Mouse (Mus musculus) gastrocnemius, postnatal 36 days (tissue): ENCODE data around the gene Fam149b. TPM values are rescaled to one million over a fixed set of nuclear protein-coding genes. Genes with fewer than 3 reads are reported as not detected.
"Not testable (repeated sequence)": the region's sequence is repeated elsewhere in the genome, so short reads cannot be mapped to it uniquely, and the experiment has no call there.

Experiments used
- DNase-seq, 2 experiments: peaks; one replicate each; pipeline ENCODE4 v3.0.0; 2022
- intact Hi-C: fragments of 180-260 bp; cut with DNase I; formaldehyde crosslinking; loops from one replicate; pipeline ENCODE4 v1.15.1; 2025
- long read RNA-seq, 2 experiments: library from polyadenylated mRNA; stranded (forward); transcript quantifications; one replicate each; pipeline ENCODE4 v2.0.0; 2021
- total RNA-seq, 2 experiments: library from RNA; stranded (reverse); gene quantifications; 2 replicates each; pipeline ENCODE4 v1.2.3; 2021

Fam149b gene
- total RNA-seq = 10 to 100 TPM; 19.4 to 21.0 TPM
- long read RNA-seq, experiment 1, full-length matches to known transcripts = 9 of 43 reads
- long read RNA-seq, experiment 1, partial matches to known transcripts = 4 of 43 reads
- long read RNA-seq, experiment 1, other reads (novel, unspliced or antisense) = 30 of 43 reads
- long read RNA-seq, experiment 2, full-length matches to known transcripts = 9 of 52 reads
- long read RNA-seq, experiment 2, partial matches to known transcripts = 6 of 52 reads
- long read RNA-seq, experiment 2, other reads (novel, unspliced or antisense) = 37 of 52 reads

GRCm38 (mm10) chr14:20347991-20348541 lies at the start of gene Fam149b, which contains the start of gene Ecd:
Gene Fam149b (plus strand): TSS chr14:20348162.
Gene Ecd (minus strand): TSS chr14:20348121.
- DNase-seq = peak; percentile 88 to 90
- intact Hi-C loops = no loop called here

GRCm38 (mm10) chr14:20305085-20305484 lies 42.9 kb upstream of the Fam149b start:
- intact Hi-C loops, DNase-seq: not testable (repeated sequence)

- intact Hi-C loops = no loop called here
- no peak for DNase-seq
These were observed 32.8 kb upstream of the Fam149b start for GRCm38 (mm10) chr14:20315137-20315536.

GRCm38 (mm10) chr14:20319420-20319819 lies 28.5 kb upstream of the Fam149b start:
- no peak for DNase-seq
- intact Hi-C loops = no loop called here

GRCm38 (mm10) chr14:20324196-20324595 lies 23.8 kb upstream of the Fam149b start:
- no peak for DNase-seq
- intact Hi-C loops = no loop called here

GRCm38 (mm10) chr14:20328474-20328873 lies 19.5 kb upstream of the Fam149b start:
- DNase-seq = no peak
- intact Hi-C loops = no loop called here

GRCm38 (mm10) chr14:20331316-20331715 lies 16.6 kb upstream of the Fam149b start:
- DNase-seq = no peak
- intact Hi-C loops = no loop called here

GRCm38 (mm10) chr14:20339415-20339814 lies 8.5 kb upstream of the Fam149b start:
- DNase-seq = no peak
- intact Hi-C loops = no loop called here

- intact Hi-C loops = no loop called here
- no peak for DNase-seq
These were observed 7.8 kb upstream of the Fam149b start for GRCm38 (mm10) chr14:20340149-20340548.

GRCm38 (mm10) chr14:20340866-20341265 lies 7.1 kb upstream of the Fam149b start:
- intact Hi-C loops = no loop called here
- DNase-seq = no peak

- intact Hi-C loops = no loop called here
- no peak for DNase-seq
These were observed 2.1 kb upstream of the Fam149b start for GRCm38 (mm10) chr14:20345885-20346284.

- DNase-seq = no peak
- intact Hi-C loops = no loop called here
These were observed 446 bp upstream of the Fam149b start for GRCm38 (mm10) chr14:20347441-20347990.

GRCm38 (mm10) chr14:20363230-20363629 lies 15.3 kb downstream of the Fam149b start:
- intact Hi-C loops = no loop called here

GRCm38 (mm10) chr14:20368271-20368670 lies 20.3 kb downstream of the Fam149b start:
- intact Hi-C loops = no loop called here
- DNase-seq = no peak

More at GRCm38 (mm10) chr14:20363230-20363629, 15.3 kb downstream of the Fam149b start:
- DNase-seq = no peak

GRCm38 (mm10) chr14:20370798-20371197 lies 22.8 kb downstream of the Fam149b start:
- intact Hi-C loops = no loop called here
- no peak for DNase-seq

- no peak for DNase-seq
- intact Hi-C loops = no loop called here
These were observed 23.9 kb downstream of the Fam149b start for GRCm38 (mm10) chr14:20371854-20372253.

GRCm38 (mm10) chr14:20377112-20377521 lies 29.2 kb downstream of the Fam149b start:
- intact Hi-C loops = no loop called here
- no peak for DNase-seq

- no peak for DNase-seq
- intact Hi-C loops = no loop called here
These were observed 30.5 kb downstream of the Fam149b start for GRCm38 (mm10) chr14:20378313-20379061.

- intact Hi-C loops = no loop called here
- no peak for DNase-seq
These were observed 31.2 kb downstream of the Fam149b start for GRCm38 (mm10) chr14:20379087-20379640.

GRCm38 (mm10) chr14:20379753-20380430 lies 31.9 kb downstream of the Fam149b start:
- intact Hi-C loops = no loop called here
- no peak for DNase-seq
